Mouse (Mus musculus): ENCODE measurements at regions not wholly inside any gene's neighbourhood (a gene's known extent, or its start where the extent isn't known, plus 50 kb on each side); places are given as distances from the start of the nearest gene placed in this dataset.

GRCm38 (mm10) chr5:4697346-4698095, 60.3 kb downstream of the Fzd1 start:
- no peak for DNase-seq (ENCODE audit: low spot score)

GRCm38 (mm10) chr5:4696701-4697100, 61.1 kb downstream of the Fzd1 start:
- DNase-seq (ENCODE audit: low spot score) = no peak

- no peak for DNase-seq (ENCODE audit: low spot score)
Observed at GRCm38 (mm10) chr5:4689130-4689529, 68.7 kb downstream of the Fzd1 start.

GRCm38 (mm10) chr5:4675316-4675715, 82.5 kb downstream of the Fzd1 start:
- no peak for DNase-seq (ENCODE audit: low spot score)

DNA sequence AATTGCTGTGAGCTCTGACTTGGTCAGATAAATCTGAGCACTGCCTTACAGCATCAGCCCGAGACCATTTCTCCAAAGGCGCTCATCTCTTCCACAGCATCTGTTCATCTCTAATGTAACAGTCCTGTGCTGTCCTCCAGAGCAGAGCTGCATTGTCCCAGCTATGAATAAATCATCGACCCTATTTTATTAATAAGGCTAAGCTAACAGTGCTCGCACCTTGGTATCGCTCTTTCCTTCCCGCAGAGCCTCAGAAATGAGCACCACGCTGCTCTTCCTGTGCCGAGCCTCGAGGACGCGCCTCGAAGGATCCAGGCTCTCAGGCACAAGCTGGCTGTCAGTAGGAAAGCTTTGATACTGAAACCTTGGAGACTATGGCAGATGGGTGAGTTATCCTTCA, 91.5 kb downstream of the Fzd1 start:
- DNase-seq (ENCODE audit: low spot score) = no peak

DNA sequence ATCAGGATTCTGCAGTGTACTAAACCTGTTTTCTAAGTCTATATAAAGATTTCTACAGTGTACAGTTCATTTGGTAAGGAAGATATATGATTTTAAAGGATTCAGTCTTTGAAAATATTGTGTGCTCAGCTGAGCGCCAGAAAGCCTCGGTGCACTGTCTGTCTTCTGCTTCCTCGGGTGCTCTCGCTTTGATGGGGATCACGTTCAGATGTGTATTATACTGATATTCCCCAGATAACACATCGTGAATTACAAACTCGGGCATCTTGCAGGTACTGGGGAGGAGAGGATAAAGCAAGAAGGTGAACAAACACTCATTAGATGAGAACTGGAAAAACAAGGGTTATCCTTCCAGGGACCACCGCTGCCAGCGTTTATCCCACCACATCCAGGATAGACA, 91.9 kb downstream of the Fzd1 start:
- DNase-seq (ENCODE audit: low spot score) = no peak

DNA sequence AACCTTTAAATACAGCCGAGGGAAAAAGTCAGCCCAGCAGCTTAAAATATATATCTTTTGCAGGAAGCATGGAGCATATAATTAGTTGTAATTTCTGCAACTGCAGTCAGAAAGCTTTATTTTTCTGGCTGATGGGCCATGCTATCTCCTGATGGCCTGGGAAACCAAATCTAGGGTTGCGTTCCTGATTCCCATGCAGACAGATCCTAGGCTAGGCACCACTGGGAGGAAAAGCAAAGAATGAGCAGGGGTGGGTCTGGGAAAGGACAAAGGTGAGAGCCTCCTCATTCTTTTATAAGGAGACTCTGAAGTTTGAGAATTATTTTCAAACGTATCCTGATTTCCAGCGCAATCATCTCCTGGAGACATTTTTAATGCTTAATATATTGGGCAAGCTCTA, 92.9 kb downstream of the Fzd1 start:
- DNase-seq (ENCODE audit: low spot score) = no peak

DNA sequence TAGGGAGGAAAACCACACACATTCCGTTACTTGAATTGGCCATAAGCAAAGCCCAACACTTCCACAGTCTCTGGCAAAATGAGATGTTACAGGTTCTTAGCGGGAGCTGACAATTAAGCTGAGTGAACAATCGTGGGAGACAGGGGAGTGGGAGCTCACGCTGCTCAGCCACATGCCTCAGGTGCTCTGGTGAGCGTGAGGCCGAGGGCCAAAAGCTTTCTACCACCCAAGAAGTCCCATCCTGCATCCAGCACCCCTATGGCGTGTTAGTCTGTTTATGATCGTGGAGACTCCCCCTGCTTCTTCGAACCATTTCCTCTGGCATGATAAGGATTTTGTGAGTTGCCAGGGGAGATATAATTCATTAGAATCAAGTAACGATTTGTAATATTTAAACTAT, 93.3 kb downstream of the Fzd1 start:
- no peak for DNase-seq (ENCODE audit: low spot score)

DNA sequence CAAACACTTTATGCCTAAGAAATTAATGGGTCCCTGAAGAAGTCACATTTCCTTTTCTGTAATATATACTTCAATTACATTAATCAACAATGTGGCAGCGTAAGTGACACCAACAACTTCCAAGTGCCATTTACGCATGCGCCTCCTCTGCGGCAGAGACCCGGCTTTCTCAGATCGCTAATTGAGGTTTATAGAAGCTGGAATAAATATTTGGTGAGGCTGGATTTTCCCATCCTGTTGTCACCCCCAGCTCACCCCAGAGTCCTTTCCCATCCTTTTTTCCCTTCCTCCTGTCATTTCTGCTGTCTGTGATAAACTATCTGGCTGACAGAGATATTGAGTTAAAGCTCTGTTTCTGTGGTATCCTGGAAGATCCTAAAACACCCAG, 95.6 kb downstream of the Fzd1 start:
- DNase-seq (ENCODE audit: low spot score) = no peak

- DNase-seq (ENCODE audit: low spot score) = no peak
Observed at GRCm38 (mm10) chr5:4661420-4662197, 96.2 kb downstream of the Fzd1 start.

- DNase-seq (ENCODE audit: low spot score) = no peak
Observed at GRCm38 (mm10) chr5:4657982-4658381, 99.9 kb downstream of the Fzd1 start.

GRCm38 (mm10) chr5:4654186-4654585, 103.6 kb downstream of the Fzd1 start:
- DNase-seq (ENCODE audit: low spot score) = no peak

DNA sequence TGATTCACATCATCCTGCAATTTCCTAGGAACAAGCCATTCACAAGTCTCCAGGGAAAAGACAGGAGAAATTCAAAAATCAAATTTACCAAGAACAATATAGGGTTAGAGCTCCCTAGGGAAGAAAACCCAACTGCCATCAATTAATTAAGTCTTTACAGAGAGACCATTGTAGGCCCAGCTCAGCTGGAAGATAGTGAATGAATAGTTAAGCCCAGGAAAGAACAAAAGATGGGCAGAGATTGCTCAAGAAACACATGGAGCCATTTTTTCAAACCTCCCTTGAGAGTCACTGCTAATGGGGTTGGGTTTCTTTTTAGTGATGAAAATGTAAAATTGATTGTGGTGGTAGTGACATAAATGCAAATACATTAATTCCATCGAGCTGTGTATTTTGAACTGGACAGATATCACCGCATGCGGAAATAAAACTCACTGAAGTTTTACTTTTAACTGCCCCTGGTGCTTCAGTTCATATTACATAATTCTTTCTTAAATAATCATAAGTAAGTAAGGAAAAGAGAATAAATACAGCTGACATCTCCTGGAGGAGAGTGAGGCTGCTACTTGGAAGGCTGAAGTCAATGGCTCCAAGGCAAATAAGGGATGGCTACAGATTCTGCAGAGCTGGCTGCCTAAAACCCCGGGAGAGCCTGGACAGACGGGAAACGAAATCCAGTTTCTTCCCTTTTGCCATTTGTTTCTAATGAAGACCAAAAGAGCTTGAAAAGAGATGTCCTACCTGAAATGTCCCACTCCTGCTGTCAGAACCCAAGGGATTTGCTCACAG, 106.5 kb downstream of the Fzd1 start:
- DNase-seq (ENCODE audit: low spot score) = no peak

- no peak for DNase-seq (ENCODE audit: low spot score)
Observed at GRCm38 (mm10) chr5:4650709-4651108, 107.1 kb downstream of the Fzd1 start.

DNA sequence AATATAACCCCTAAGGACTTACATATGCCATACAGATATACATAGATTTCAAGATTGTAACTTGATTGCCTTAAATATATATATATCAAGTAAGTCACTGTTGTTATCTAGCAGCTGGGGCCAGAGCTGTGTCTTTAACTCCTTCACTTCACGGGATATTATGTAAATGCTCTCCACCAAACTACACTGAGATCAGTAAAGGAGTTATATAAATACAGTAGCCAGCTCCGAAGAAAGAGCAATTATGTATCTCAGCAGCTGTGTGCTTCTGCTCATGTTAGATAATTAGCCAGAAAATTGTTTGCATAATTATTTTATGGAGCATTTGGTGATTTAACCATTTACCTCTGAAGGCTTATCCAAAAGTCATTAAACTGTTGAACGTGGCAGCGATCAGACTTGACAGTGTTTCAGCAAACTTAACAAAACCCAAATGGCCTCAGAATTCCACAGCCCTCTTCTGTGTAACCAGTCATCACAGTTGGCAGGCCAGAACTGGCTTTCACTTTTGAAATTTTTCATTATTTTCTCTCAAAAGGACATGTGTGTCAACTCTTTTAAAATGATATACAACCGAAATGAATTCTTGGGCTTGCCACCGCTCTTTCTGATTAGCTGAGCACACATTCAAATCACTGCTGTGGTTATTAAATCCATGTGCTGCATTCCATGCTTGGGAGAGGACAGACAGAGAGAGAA, 107.8 kb downstream of the Fzd1 start:
- DNase-seq (ENCODE audit: low spot score) = no peak

GRCm38 (mm10) chr5:4641041-4641440, 116.8 kb downstream of the Fzd1 start:
- no peak for DNase-seq (ENCODE audit: low spot score)

DNA sequence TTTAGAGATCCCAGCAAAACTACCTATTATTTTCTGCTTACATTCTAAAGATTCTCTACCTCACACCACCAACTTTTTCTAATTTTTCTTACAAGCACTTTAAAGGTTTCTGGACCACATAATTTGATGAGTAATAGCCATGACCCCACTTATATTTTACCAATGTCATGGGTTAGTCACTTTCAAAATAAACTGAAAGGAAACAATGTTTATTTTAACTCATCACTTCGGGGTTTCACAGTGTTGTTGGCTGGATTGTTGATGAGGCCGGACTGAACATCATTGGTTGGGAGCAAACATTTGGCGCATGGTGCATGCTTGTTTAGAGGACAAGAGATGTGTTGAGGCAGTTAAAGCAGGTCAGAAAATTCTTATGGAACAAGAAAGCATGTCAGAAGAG, 124.1 kb downstream of the Fzd1 start:
- DNase-seq (ENCODE audit: low spot score) = no peak

- DNase-seq (ENCODE audit: low spot score) = no peak
Observed at GRCm38 (mm10) chr5:4625206-4625605, 132.6 kb downstream of the Fzd1 start.

DNA sequence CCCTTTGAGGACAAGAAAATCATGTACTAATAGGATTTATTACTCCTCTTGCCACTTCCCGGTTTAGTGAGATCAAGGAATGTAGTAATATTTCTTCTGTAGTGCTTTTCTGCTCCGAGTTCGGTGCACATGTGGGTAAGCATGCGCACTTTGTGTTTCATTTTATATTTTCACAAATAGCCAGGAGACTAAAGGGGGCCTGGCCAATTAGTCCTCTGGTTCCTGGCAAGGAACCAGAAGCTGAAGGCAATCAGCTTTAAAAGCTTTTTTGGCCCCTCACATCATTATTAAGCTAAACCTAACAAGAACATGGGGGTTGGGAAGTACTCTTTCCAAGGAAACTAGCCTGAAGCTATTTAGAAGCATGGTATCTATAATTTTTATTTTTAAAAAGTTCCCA, 134.2 kb downstream of the Fzd1 start:
- no peak for DNase-seq (ENCODE audit: low spot score)

DNA sequence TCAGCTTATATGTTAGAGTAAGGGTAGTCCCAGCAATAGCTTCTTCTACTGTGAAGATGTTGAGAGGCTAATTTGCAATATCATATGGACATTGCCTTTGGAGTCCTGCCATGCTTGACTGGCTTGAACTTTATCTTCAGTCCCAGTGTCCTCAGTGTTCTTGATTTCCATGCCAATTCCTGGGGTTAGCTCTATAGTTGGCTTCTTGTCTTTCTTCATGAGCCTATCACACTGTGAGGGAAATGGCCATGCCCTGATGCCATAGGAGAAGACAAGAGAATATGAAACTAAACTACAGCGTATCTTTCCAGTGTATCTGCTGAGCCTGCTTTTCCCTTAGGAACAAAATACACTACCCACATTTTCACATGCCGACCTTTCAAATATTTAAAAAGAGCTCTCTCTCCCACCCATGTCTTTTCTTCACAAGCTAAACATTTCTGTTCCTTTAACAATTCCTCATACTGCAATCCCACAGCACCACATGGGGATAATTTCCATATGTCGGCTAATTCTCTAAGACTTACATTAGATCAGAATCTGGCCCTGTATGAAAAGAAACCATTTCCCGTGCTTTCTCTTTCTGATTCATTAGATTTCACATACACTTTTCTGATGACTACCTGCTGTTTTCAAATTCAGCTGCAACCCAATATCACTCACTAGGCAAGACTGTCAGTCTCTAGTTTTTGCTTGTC, 137.2 kb downstream of the Fzd1 start:
- DNase-seq (ENCODE audit: low spot score) = no peak

DNA sequence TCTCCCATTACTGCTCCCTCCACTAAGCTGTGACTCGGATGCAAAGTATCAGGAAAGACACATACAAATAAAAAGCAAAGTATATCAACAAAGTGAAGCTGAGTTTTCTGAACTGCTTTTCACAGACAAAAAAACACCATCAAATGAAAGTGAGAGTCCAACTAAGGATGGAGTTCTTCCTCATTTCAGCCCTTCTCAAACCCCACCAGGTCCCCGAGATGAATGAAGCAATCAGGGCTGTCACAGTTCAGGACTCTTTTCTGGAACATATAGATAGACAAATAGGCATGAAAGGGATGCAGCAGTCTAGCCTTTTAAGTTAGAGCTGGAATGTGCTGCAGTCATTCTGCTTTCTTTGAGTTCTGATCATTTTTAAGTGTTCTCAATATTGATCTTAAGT, 142.6 kb downstream of the Fzd1 start:
- no peak for DNase-seq (ENCODE audit: low spot score)

Measured in urinary bladder, adult 2 months (tissue).